Mouse (Mus musculus) ES-Bruce4 (cell line): ENCODE measurements around the gene Usp6nl.

Experiments used
- CTCF ChIP-seq: IDR thresholded peaks from one replicate; pipeline ENCODE4 v1.8.1; 2011; ENCODE audit warnings: low read depth, low read length
- POLR2A ChIP-seq: IDR thresholded peaks from one replicate; pipeline ENCODE4 v1.8.1; 2011; ENCODE audit warnings: low read length; ENCODE audit not compliant: insufficient read depth

DNA sequence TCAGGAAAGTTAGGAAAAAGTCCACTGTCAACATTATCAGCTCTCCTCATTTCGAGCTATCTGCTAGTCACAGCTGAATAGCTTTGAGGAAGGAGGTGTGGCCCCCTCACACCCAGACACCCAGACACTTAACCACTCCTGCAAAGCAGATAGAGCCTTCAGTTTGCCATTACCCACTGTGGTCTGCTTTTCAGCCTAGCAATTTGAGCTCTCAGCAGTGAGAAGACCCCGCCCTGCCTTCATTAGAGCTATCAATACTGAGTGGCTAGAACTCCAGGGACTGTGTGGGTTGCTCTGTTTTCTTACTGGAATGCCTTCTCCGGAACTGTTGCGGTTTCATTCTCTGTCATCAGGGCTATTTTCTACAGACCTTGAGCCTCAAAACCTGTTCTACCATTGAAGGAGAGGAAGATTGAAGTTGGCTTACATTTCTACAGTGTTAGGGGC is 122.3 kb downstream of the Usp6nl start:
- TF ChIP-seq CTCF (no peak), POLR2A (no peak)
